Mouse (Mus musculus) neural tube, embryonic 12.5 days (tissue): ENCODE measurements around the gene Wnt3a. TPM values are rescaled to one million over a fixed set of nuclear protein-coding genes. Genes with fewer than 3 reads are reported as not detected.
A peak's percentile ranks its signal among the peaks of the same experiment; 100 is the strongest.
"Not testable (repeated sequence)": the region's sequence is repeated elsewhere in the genome, so short reads cannot be mapped to it uniquely, and the experiment has no call there.

Source experiments
- ATAC-seq: fragments of 200-750 bp; cut with Nextera tagmentation; 2 replicates; pipeline ENCODE4 v1.8.0; 2017; ENCODE audit warnings: low read depth, mild to moderate bottlenecking, moderate TSS enrichment, moderate library complexity; ENCODE audit not compliant: low FRiP score
- H3K27ac ChIP-seq: fragments of 300-500 bp; sonication (generic); 2 replicates; pipeline ENCODE4 v1.5.1; 2016
- H3K27me3 ChIP-seq: fragments of 300-500 bp; sonication (generic); replicated peaks from 2 replicates; pipeline ENCODE4 v1.6.1; 2016; ENCODE audit warnings: mild to moderate bottlenecking
- H3K36me3 ChIP-seq: fragments of 300-500 bp; sonication (generic); 2 replicates; pipeline ENCODE4 v1.6.1; 2016; ENCODE audit warnings: mild to moderate bottlenecking
- H3K4me1 ChIP-seq: fragments of 300-500 bp; sonication (generic); 2 replicates; pipeline ENCODE4 v1.6.1; 2016
- H3K4me2 ChIP-seq: fragments of 300-500 bp; sonication (generic); replicated peaks from 2 replicates; pipeline ENCODE4 v1.6.1; 2016; ENCODE audit warnings: mild to moderate bottlenecking
- H3K4me3 ChIP-seq: fragments of 300-500 bp; sonication (generic); 2 replicates; pipeline ENCODE4 v1.5.1; 2016
- H3K9ac ChIP-seq: fragments of 300-500 bp; sonication (generic); 2 replicates; pipeline ENCODE4 v1.6.1; 2016; ENCODE audit warnings: mild to moderate bottlenecking
- H3K9me3 ChIP-seq: fragments of 300-500 bp; sonication (generic); 2 replicates; pipeline ENCODE4 v1.6.1; 2016; ENCODE audit warnings: mild to moderate bottlenecking
- WGBS: fragments of 180-500 bp; shearing (Covaris S2); methylation state at CpG from one replicate; pipeline ENCODE4 v1.1.7; 2016; 5-methylcytosine and 5-hydroxymethylcytosine counted together
- polyA plus RNA-seq: library from polyadenylated mRNA; unstranded; fragments of >200 nt; fragmentation: Nextera tagmentation; extraction: Ambion mirVana; gene quantifications from 2 replicates; pipeline ENCODE4 v1.2.1, GENCODE M21; 2016

Gene Wnt3a
- polyA plus RNA-seq, 1 experiment from 2014 or later = 4.1 TPM

GRCm38 (mm10) chr11:59306461-59307421 lies 16.2 kb upstream of the Wnt3a start, which contains the start of gene Wnt9a:
Wnt9a (plus strand) TSS chr11:59306928.
- under 1% methylated on average over 126 of the region's 128 CpGs for WGBS
- H3K27me3 ChIP-seq = peaks cover 65% of the 10 kb centered on the region
- H3K36me3 ChIP-seq = no peaks in the 10 kb centered on the region
- H3K4me3 ChIP-seq = peak within 1 kb of the TSS; percentile 56
- peaks cover 37% of the 10 kb centered on the region for H3K4me1 ChIP-seq
- ATAC-seq = peak; percentile 41
- no peak within 1 kb of the TSS for H3K27ac ChIP-seq
- H3K4me2 ChIP-seq = peak within 1 kb of the TSS; percentile 93
- H3K9me3 ChIP-seq = no peaks in the 10 kb centered on the region
- H3K9ac ChIP-seq = peak within 1 kb of the TSS; percentile 49

- ATAC-seq = no peak
- no peak overlapping the region for H3K27ac ChIP-seq
- 3% methylated on average over 10 of the region's 10 CpGs for WGBS
- no peak overlapping the region for H3K9ac ChIP-seq
- H3K36me3 ChIP-seq = no peaks in the 10 kb centered on the region
- H3K4me3 ChIP-seq = no peak overlapping the region
- H3K4me2 ChIP-seq = peak overlapping the region; percentile 93
- peaks cover 65% of the 10 kb centered on the region for H3K27me3 ChIP-seq
- H3K4me1 ChIP-seq = peaks cover 37% of the 10 kb centered on the region
- H3K9me3 ChIP-seq = no peaks in the 10 kb centered on the region
These were observed 15.3 kb upstream of the Wnt3a start for GRCm38 (mm10) chr11:59305821-59306215.

GRCm38 (mm10) chr11:59305008-59305820 lies 14.7 kb upstream of the Wnt3a start:
- 49% methylated on average over 22 of the region's 22 CpGs for WGBS

GRCm38 (mm10) chr11:59302700-59303569 lies 12.4 kb upstream of the Wnt3a start:
- Histone ChIP-seq H3K4me1 (peaks cover 18% of the 10 kb centered on the region), H3K4me2 (no peak overlapping the region), H3K9ac (no peak overlapping the region), H3K9me3 (no peaks in the 10 kb centered on the region), H3K4me3 (no peak overlapping the region), H3K36me3 (no peaks in the 10 kb centered on the region), H3K27me3 (peaks cover 45% of the 10 kb centered on the region), H3K27ac (no peak overlapping the region)
- ATAC-seq = no peak
- WGBS = 37% methylated on average over 5 of the region's 10 CpGs

More at GRCm38 (mm10) chr11:59305008-59305820, 14.7 kb upstream of the Wnt3a start:
- no peaks in the 10 kb centered on the region for H3K36me3 ChIP-seq
- no peak overlapping the region for H3K4me3 ChIP-seq
- no peak overlapping the region for H3K9ac ChIP-seq
- no peak overlapping the region for H3K27ac ChIP-seq
- no peak overlapping the region for H3K4me2 ChIP-seq
- H3K4me1 ChIP-seq = peaks cover 37% of the 10 kb centered on the region
- no peaks in the 10 kb centered on the region for H3K9me3 ChIP-seq
- no peak for ATAC-seq
- peaks cover 65% of the 10 kb centered on the region for H3K27me3 ChIP-seq

- not testable (repeated sequence) for H3K4me2 ChIP-seq, ATAC-seq, H3K9me3 ChIP-seq, H3K9ac ChIP-seq, H3K4me3 ChIP-seq, H3K4me1 ChIP-seq, H3K36me3 ChIP-seq, H3K27ac ChIP-seq
- H3K27me3 ChIP-seq = peaks cover 39% of the 10 kb centered on the region
- WGBS = 80% methylated on average over 2 of the region's 2 CpGs
These were observed 10.5 kb upstream of the Wnt3a start for GRCm38 (mm10) chr11:59301053-59301452.

- 34% methylated on average over 3 of the region's 3 CpGs for WGBS
- Histone ChIP-seq H3K4me1 (no peaks in the 10 kb centered on the region), H3K9me3 (no peaks in the 10 kb centered on the region), H3K9ac (no peak overlapping the region), H3K27me3 (peaks cover 33% of the 10 kb centered on the region), H3K4me3 (no peak overlapping the region), H3K4me2 (no peak overlapping the region), H3K36me3 (no peaks in the 10 kb centered on the region), H3K27ac (no peak overlapping the region)
- ATAC-seq = no peak
These were observed 9.6 kb upstream of the Wnt3a start for GRCm38 (mm10) chr11:59300185-59300584.

- Histone ChIP-seq H3K9ac (no peak overlapping the region), H3K9me3 (no peaks in the 10 kb centered on the region), H3K4me2 (no peak overlapping the region), H3K4me3 (no peak overlapping the region), H3K27ac (no peak overlapping the region), H3K4me1 (no peaks in the 10 kb centered on the region), H3K36me3 (no peaks in the 10 kb centered on the region), H3K27me3 (peaks cover 27% of the 10 kb centered on the region)
- 21% methylated on average over 7 of the region's 7 CpGs for WGBS
- ATAC-seq = no peak
These were observed 7.4 kb upstream of the Wnt3a start for GRCm38 (mm10) chr11:59297941-59298340.

- H3K4me1 ChIP-seq = peaks cover 18% of the 10 kb centered on the region
- 30% methylated on average over 7 of the region's 7 CpGs for WGBS
- no peak for ATAC-seq
- no peak overlapping the region for H3K9ac ChIP-seq
- no peak overlapping the region for H3K4me2 ChIP-seq
- no peak overlapping the region for H3K27ac ChIP-seq
- no peak overlapping the region for H3K4me3 ChIP-seq
- H3K27me3 ChIP-seq = peaks cover 70% of the 10 kb centered on the region
- H3K9me3 ChIP-seq = no peaks in the 10 kb centered on the region
- H3K36me3 ChIP-seq = no peaks in the 10 kb centered on the region
These were observed 3.1 kb upstream of the Wnt3a start for GRCm38 (mm10) chr11:59293616-59294015.

- peak overlapping the region; percentile 31; the same call in 1 of the 2 replicates for H3K4me3 ChIP-seq
- H3K9ac ChIP-seq = no peak overlapping the region
- no peaks in the 10 kb centered on the region for H3K36me3 ChIP-seq
- H3K9me3 ChIP-seq = no peaks in the 10 kb centered on the region
- H3K27ac ChIP-seq = no peak overlapping the region
- peak overlapping the region; percentile 54 for H3K4me2 ChIP-seq
- H3K4me1 ChIP-seq = peaks cover 18% of the 10 kb centered on the region
- ATAC-seq = no peak
- WGBS = under 1% methylated on average over 25 of the region's 25 CpGs
- peaks cover 86% of the 10 kb centered on the region for H3K27me3 ChIP-seq
These were observed 846 bp downstream of the Wnt3a start for GRCm38 (mm10) chr11:59289706-59290105.

GRCm38 (mm10) chr11:59284146-59284545 lies 6.4 kb downstream of the Wnt3a start:
- Histone ChIP-seq H3K9ac (no peak overlapping the region), H3K27me3 (peaks cover 50% of the 10 kb centered on the region), H3K9me3 (no peaks in the 10 kb centered on the region), H3K4me1 (peaks cover 6% of the 10 kb centered on the region; the same call in 1 of the 2 replicates), H3K27ac (no peak overlapping the region), H3K4me3 (no peak overlapping the region), H3K36me3 (no peaks in the 10 kb centered on the region), H3K4me2 (no peak overlapping the region)
- 49% methylated on average over 14 of the region's 14 CpGs for WGBS
- ATAC-seq = no peak

GRCm38 (mm10) chr11:59282933-59283332 lies 7.6 kb downstream of the Wnt3a start:
- H3K27me3 ChIP-seq = peaks cover 38% of the 10 kb centered on the region
- ATAC-seq = no peak

More at GRCm38 (mm10) chr11:59282933-59283332, 7.6 kb downstream of the Wnt3a start:
- Histone ChIP-seq H3K27ac (no peak overlapping the region), H3K9ac (no peak overlapping the region), H3K9me3 (no peaks in the 10 kb centered on the region), H3K4me1 (no peaks in the 10 kb centered on the region), H3K36me3 (no peaks in the 10 kb centered on the region), H3K4me2 (no peak overlapping the region), H3K4me3 (no peak overlapping the region)
- 83% methylated on average over 10 of the region's 10 CpGs for WGBS
